Mouse (Mus musculus): ENCODE measurements around the gene H2-M10.6. TPM values are rescaled to one million over a fixed set of nuclear protein-coding genes. Genes with fewer than 3 reads are reported as not detected.
"Not testable (repeated sequence)": the region's sequence is repeated elsewhere in the genome, so short reads cannot be mapped to it uniquely, and the experiment has no call there.

The H2-M10.6 gene
- polyA plus RNA-seq, 1 experiment from 2014 or later = not detected

GRCm38 (mm10) chr17:36799921-36800462 lies 12.0 kb upstream of the H2-M10.6 start:
- H3K27ac ChIP-seq (ENCODE audit: low read length); ATAC-seq; H3K4me1 ChIP-seq (replicated peaks; ENCODE audit: control insufficient read depth, insufficient read depth, low read length); H3K9ac ChIP-seq (replicated peaks; ENCODE audit: low read depth, low read length); H3K27me3 ChIP-seq (replicated peaks; ENCODE audit: control insufficient read depth, insufficient read depth, low read length); H3K4me2 ChIP-seq (ENCODE audit: low read length); H3K36me3 ChIP-seq (ENCODE audit: control insufficient read depth, insufficient read depth); H3K4me3 ChIP-seq (replicated peaks; ENCODE audit: low read length); H3K9me3 ChIP-seq (ENCODE audit: control insufficient read depth, low read length): not testable (repeated sequence)
- WGBS = 79% methylated on average over 4 of the region's 4 CpGs

GRCm38 (mm10) chr17:36824005-36824404 lies 12.0 kb downstream of the H2-M10.6 start:
- no peak overlapping the region for H3K9ac ChIP-seq (replicated peaks; ENCODE audit: low read depth, low read length)
- H3K27ac ChIP-seq (ENCODE audit: low read length) = no peak overlapping the region
- H3K4me2 ChIP-seq (ENCODE audit: low read length) = no peak overlapping the region
- no peaks in the 10 kb centered on the region for H3K4me1 ChIP-seq (replicated peaks; ENCODE audit: control insufficient read depth, insufficient read depth, low read length)
- no peak overlapping the region for H3K4me3 ChIP-seq (replicated peaks; ENCODE audit: low read length)
- no peaks in the 10 kb centered on the region for H3K36me3 ChIP-seq (ENCODE audit: control insufficient read depth, insufficient read depth)
- no peaks in the 10 kb centered on the region for H3K27me3 ChIP-seq (replicated peaks; ENCODE audit: control insufficient read depth, insufficient read depth, low read length)
- H3K9me3 ChIP-seq (ENCODE audit: control insufficient read depth, low read length) = no peaks in the 10 kb centered on the region
- ATAC-seq = no peak

- no peak overlapping the region for H3K4me3 ChIP-seq (replicated peaks; ENCODE audit: low read length)
- peak; percentile 69 for ATAC-seq
- no peaks in the 10 kb centered on the region for H3K9me3 ChIP-seq (ENCODE audit: control insufficient read depth, low read length)
- H3K27ac ChIP-seq (ENCODE audit: low read length) = no peak overlapping the region
- no peak overlapping the region for H3K9ac ChIP-seq (replicated peaks; ENCODE audit: low read depth, low read length)
- H3K4me2 ChIP-seq (ENCODE audit: low read length) = no peak overlapping the region
- WGBS = 32% methylated on average over 4 of the region's 4 CpGs
- H3K36me3 ChIP-seq (ENCODE audit: control insufficient read depth, insufficient read depth) = no peaks in the 10 kb centered on the region
- no peaks in the 10 kb centered on the region for H3K27me3 ChIP-seq (replicated peaks; ENCODE audit: control insufficient read depth, insufficient read depth, low read length)
- no peaks in the 10 kb centered on the region for H3K4me1 ChIP-seq (replicated peaks; ENCODE audit: control insufficient read depth, insufficient read depth, low read length)
Observed at GRCm38 (mm10) chr17:36825525-36825924, 13.6 kb downstream of the H2-M10.6 start.

GRCm38 (mm10) chr17:36826002-36826401 lies 14.0 kb downstream of the H2-M10.6 start:
- not testable (repeated sequence) for H3K9ac ChIP-seq (replicated peaks; ENCODE audit: low read depth, low read length); H3K27ac ChIP-seq (ENCODE audit: low read length); H3K27me3 ChIP-seq (replicated peaks; ENCODE audit: control insufficient read depth, insufficient read depth, low read length); H3K36me3 ChIP-seq (ENCODE audit: control insufficient read depth, insufficient read depth); H3K4me1 ChIP-seq (replicated peaks; ENCODE audit: control insufficient read depth, insufficient read depth, low read length); H3K9me3 ChIP-seq (ENCODE audit: control insufficient read depth, low read length)
- 0 out of 2 replicates have a peak overlapping the region, but pooled peaks have one; percentile 11 for H3K4me3 ChIP-seq (replicated peaks; ENCODE audit: low read length)
- peak overlapping the region; percentile 28; the same call in 1 of the 2 replicates for H3K4me2 ChIP-seq (ENCODE audit: low read length)
- peak; percentile 86 for ATAC-seq
- WGBS = 13% methylated on average over 5 of the region's 5 CpGs

GRCm38 (mm10) chr17:36828488-36828887 lies 16.5 kb downstream of the H2-M10.6 start:
- 87% methylated on average over 2 of the region's 2 CpGs for WGBS
- Histone ChIP-seq H3K4me1 (replicated peaks; ENCODE audit: control insufficient read depth, insufficient read depth, low read length) (no peaks in the 10 kb centered on the region), H3K27ac (ENCODE audit: low read length) (no peak overlapping the region), H3K4me3 (replicated peaks; ENCODE audit: low read length) (no peak overlapping the region), H3K9ac (replicated peaks; ENCODE audit: low read depth, low read length) (no peak overlapping the region), H3K27me3 (replicated peaks; ENCODE audit: control insufficient read depth, insufficient read depth, low read length) (no peaks in the 10 kb centered on the region), H3K4me2 (ENCODE audit: low read length) (no peak overlapping the region), H3K9me3 (ENCODE audit: control insufficient read depth, low read length) (no peaks in the 10 kb centered on the region), H3K36me3 (ENCODE audit: control insufficient read depth, insufficient read depth) (no peaks in the 10 kb centered on the region)
- ATAC-seq = no peak

- Histone ChIP-seq H3K4me3 (replicated peaks; ENCODE audit: low read length) (no peak overlapping the region), H3K4me2 (ENCODE audit: low read length) (no peak overlapping the region), H3K9ac (replicated peaks; ENCODE audit: low read depth, low read length) (no peak overlapping the region), H3K36me3 (ENCODE audit: control insufficient read depth, insufficient read depth) (no peaks in the 10 kb centered on the region), H3K4me1 (replicated peaks; ENCODE audit: control insufficient read depth, insufficient read depth, low read length) (no peaks in the 10 kb centered on the region), H3K9me3 (ENCODE audit: control insufficient read depth, low read length) (no peaks in the 10 kb centered on the region), H3K27ac (ENCODE audit: low read length) (no peak overlapping the region), H3K27me3 (replicated peaks; ENCODE audit: control insufficient read depth, insufficient read depth, low read length) (no peaks in the 10 kb centered on the region)
- 80% methylated on average over 3 of the region's 3 CpGs for WGBS
- ATAC-seq = no peak
Observed at GRCm38 (mm10) chr17:36830470-36830869, 18.5 kb downstream of the H2-M10.6 start.

GRCm38 (mm10) chr17:36832694-36833093 lies 20.7 kb downstream of the H2-M10.6 start:
- Histone ChIP-seq H3K27me3 (replicated peaks; ENCODE audit: control insufficient read depth, insufficient read depth, low read length) (no peaks in the 10 kb centered on the region), H3K9ac (replicated peaks; ENCODE audit: low read depth, low read length) (no peak overlapping the region), H3K9me3 (ENCODE audit: control insufficient read depth, low read length) (no peaks in the 10 kb centered on the region), H3K36me3 (ENCODE audit: control insufficient read depth, insufficient read depth) (no peaks in the 10 kb centered on the region), H3K4me3 (replicated peaks; ENCODE audit: low read length) (no peak overlapping the region), H3K27ac (ENCODE audit: low read length) (no peak overlapping the region), H3K4me2 (ENCODE audit: low read length) (no peak overlapping the region), H3K4me1 (replicated peaks; ENCODE audit: control insufficient read depth, insufficient read depth, low read length) (peaks cover 11% of the 10 kb centered on the region)
- WGBS = 55% methylated on average over 4 of the region's 4 CpGs
- no peak for ATAC-seq

- H3K27ac ChIP-seq (ENCODE audit: low read length) = no peak overlapping the region; the same call in none of the 2 replicates
Observed at GRCm38 (mm10) chr17:36835591-36836426, 23.8 kb downstream of the H2-M10.6 start.

GRCm38 (mm10) chr17:36836427-36836812 lies 24.4 kb downstream of the H2-M10.6 start:
- Histone ChIP-seq H3K27ac (ENCODE audit: low read length) (peak overlapping the region; percentile 62), H3K9me3 (ENCODE audit: control insufficient read depth, low read length) (no peaks in the 10 kb centered on the region), H3K4me1 (replicated peaks; ENCODE audit: control insufficient read depth, insufficient read depth, low read length) (peaks cover 14% of the 10 kb centered on the region), H3K36me3 (ENCODE audit: control insufficient read depth, insufficient read depth) (no peaks in the 10 kb centered on the region), H3K9ac (replicated peaks; ENCODE audit: low read depth, low read length) (peak overlapping the region; percentile 77), H3K27me3 (replicated peaks; ENCODE audit: control insufficient read depth, insufficient read depth, low read length) (no peaks in the 10 kb centered on the region), H3K4me2 (ENCODE audit: low read length) (peak overlapping the region; percentile 64), H3K4me3 (replicated peaks; ENCODE audit: low read length) (peak overlapping the region; percentile 73)
- 14% methylated on average over 3 of the region's 3 CpGs for WGBS
- ATAC-seq = peak; percentile 24

More at GRCm38 (mm10) chr17:36835591-36836426, 23.8 kb downstream of the H2-M10.6 start:
- ATAC-seq = no peak; the same call in 1 of the 2 replicates
- no peaks in the 10 kb centered on the region for H3K27me3 ChIP-seq (replicated peaks; ENCODE audit: control insufficient read depth, insufficient read depth, low read length)
- H3K36me3 ChIP-seq (ENCODE audit: control insufficient read depth, insufficient read depth) = no peaks in the 10 kb centered on the region
- peak overlapping the region; percentile 64 for H3K4me2 ChIP-seq (ENCODE audit: low read length)
- H3K4me1 ChIP-seq (replicated peaks; ENCODE audit: control insufficient read depth, insufficient read depth, low read length) = peaks cover 14% of the 10 kb centered on the region
- peak overlapping the region; percentile 73; the same call in 1 of the 2 replicates for H3K4me3 ChIP-seq (replicated peaks; ENCODE audit: low read length)
- H3K9ac ChIP-seq (replicated peaks; ENCODE audit: low read depth, low read length) = no peak overlapping the region
- WGBS = 33% methylated on average over 12 of the region's 12 CpGs
- H3K9me3 ChIP-seq (ENCODE audit: control insufficient read depth, low read length) = no peaks in the 10 kb centered on the region
